Mouse (Mus musculus) forebrain, embryonic 15.5 days (tissue): ENCODE data around the gene Parva. TPM values are rescaled to one million over a fixed set of nuclear protein-coding genes. Genes with fewer than 3 reads are reported as not detected.

ENCODE experiments used
- ATAC-seq: fragments of 200-750 bp; cut with Nextera tagmentation; replicated peaks from 2 replicates; pipeline ENCODE4 v1.8.0; 2017; ENCODE audit warnings: mild to moderate bottlenecking, moderate TSS enrichment, moderate library complexity
- H3K27ac ChIP-seq: fragments of 300-500 bp; sonication (generic); replicated peaks from 2 replicates; pipeline ENCODE4 v1.5.1; 2015; ENCODE audit warnings: mild to moderate bottlenecking, inconsistent platforms
- H3K27me3 ChIP-seq: fragments of 300-500 bp; sonication (generic); 2 replicates; pipeline ENCODE4 v1.6.1; 2015; ENCODE audit warnings: inconsistent platforms
- H3K36me3 ChIP-seq: fragments of 300-500 bp; sonication (generic); 2 replicates; pipeline ENCODE4 v1.6.1; 2015; ENCODE audit warnings: mild to moderate bottlenecking, inconsistent platforms
- H3K4me1 ChIP-seq: fragments of 300-500 bp; sonication (generic); 2 replicates; pipeline ENCODE4 v1.6.1; 2015; ENCODE audit warnings: inconsistent platforms
- H3K4me2 ChIP-seq: fragments of 300-500 bp; sonication (generic); replicated peaks from 2 replicates; pipeline ENCODE4 v1.6.1; 2015; ENCODE audit warnings: mild to moderate bottlenecking, inconsistent platforms
- H3K4me3 ChIP-seq: fragments of 300-500 bp; sonication (generic); 2 replicates; pipeline ENCODE4 v1.5.1; 2015; ENCODE audit warnings: mild to moderate bottlenecking, inconsistent platforms
- H3K9ac ChIP-seq: fragments of 300-500 bp; sonication (generic); replicated peaks from 2 replicates; pipeline ENCODE4 v1.6.1; 2015; ENCODE audit warnings: mild to moderate bottlenecking, inconsistent platforms
- H3K9me3 ChIP-seq: fragments of 300-500 bp; sonication (generic); 2 replicates; pipeline ENCODE4 v1.6.1; 2016; ENCODE audit warnings: inconsistent platforms
- WGBS: fragments of 180-500 bp; shearing (Covaris S2); methylation state at CpG from one replicate; pipeline ENCODE4 v1.1.7; 2015; ENCODE audit warnings: mixed read lengths; 5-methylcytosine and 5-hydroxymethylcytosine counted together
- polyA plus RNA-seq: library from polyadenylated mRNA; unstranded; fragments of >200 nt; fragmentation: Nextera tagmentation; extraction: Ambion mirVana; gene quantifications from 2 replicates; pipeline ENCODE4 v1.2.1, GENCODE M21; 2015

The Parva gene
- polyA plus RNA-seq, 1 experiment from 2014 or later: 22.2 TPM

- H3K36me3 ChIP-seq: no peaks in the 10 kb centered on the region
- H3K9ac ChIP-seq: no peak overlapping the region
- no peaks in the 10 kb centered on the region for H3K27me3 ChIP-seq
- no peak overlapping the region for H3K27ac ChIP-seq
- H3K4me2 ChIP-seq: no peak overlapping the region
- 0 out of 2 replicates have a peak, but pooled peaks cover under 1% of the 10 kb centered on the region for H3K9me3 ChIP-seq
- 96% methylated on average over 3 of the region's 3 CpGs for WGBS
- peaks cover 12% of the 10 kb centered on the region for H3K4me1 ChIP-seq
- no peak overlapping the region for H3K4me3 ChIP-seq
- no peak for ATAC-seq
These were observed 12.5 kb downstream of the Parva start for GRCm38 (mm10) chr7:112439846-112440245.

GRCm38 (mm10) chr7:112444152-112444984 is 17.1 kb downstream of the Parva start:
- H3K4me1 ChIP-seq: peaks cover 18% of the 10 kb centered on the region
- H3K27me3 ChIP-seq: no peaks in the 10 kb centered on the region
- no peaks in the 10 kb centered on the region for H3K36me3 ChIP-seq
- no peak overlapping the region for H3K9ac ChIP-seq
- no peaks in the 10 kb centered on the region for H3K9me3 ChIP-seq
- peak; percentile 91 for ATAC-seq
- no peak overlapping the region for H3K4me2 ChIP-seq
- WGBS: 15% methylated on average over 12 of the region's 12 CpGs
- no peak overlapping the region for H3K27ac ChIP-seq
- no peak overlapping the region for H3K4me3 ChIP-seq

GRCm38 (mm10) chr7:112444985-112445367 is 17.7 kb downstream of the Parva start:
- Histone ChIP-seq H3K4me2 (no peak overlapping the region), H3K4me1 (peaks cover 18% of the 10 kb centered on the region), H3K9me3 (no peaks in the 10 kb centered on the region), H3K27ac (no peak overlapping the region), H3K27me3 (no peaks in the 10 kb centered on the region), H3K36me3 (no peaks in the 10 kb centered on the region), H3K9ac (no peak overlapping the region), H3K4me3 (no peak overlapping the region)
- ATAC-seq: peak; percentile 44; the same call in 1 of the 2 replicates
- WGBS: 26% methylated on average over 9 of the region's 9 CpGs

DNA sequence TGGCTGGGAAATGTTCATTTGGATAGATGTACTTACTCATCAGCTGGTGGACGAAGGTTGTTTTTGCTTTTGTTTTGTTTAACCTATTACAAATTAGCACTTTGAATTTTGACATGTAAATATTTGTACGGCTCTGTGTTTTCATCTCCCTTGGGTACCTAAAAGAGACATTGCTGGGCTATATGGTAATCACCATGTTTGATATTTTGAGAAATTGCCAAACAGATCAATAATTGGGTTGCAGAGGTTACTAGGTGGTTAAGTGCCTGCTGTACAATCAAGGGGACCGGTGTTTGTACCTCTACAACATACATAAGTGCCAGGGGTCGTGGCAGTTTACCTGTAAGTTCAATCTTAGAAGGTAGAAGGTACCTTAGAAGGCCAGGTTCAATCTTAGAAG is 19.2 kb downstream of the Parva start:
- H3K27me3 ChIP-seq: no peaks in the 10 kb centered on the region
- no peak overlapping the region for H3K9ac ChIP-seq
- no peaks in the 10 kb centered on the region for H3K9me3 ChIP-seq
- ATAC-seq: no peak
- peaks cover 17% of the 10 kb centered on the region for H3K4me1 ChIP-seq
- no peak overlapping the region for H3K27ac ChIP-seq
- WGBS: 90% methylated on average over 4 of the region's 4 CpGs
- no peaks in the 10 kb centered on the region for H3K36me3 ChIP-seq
- no peak overlapping the region for H3K4me2 ChIP-seq
- no peak overlapping the region for H3K4me3 ChIP-seq

- H3K27ac ChIP-seq: no peak overlapping the region
- H3K27me3 ChIP-seq: no peaks in the 10 kb centered on the region
- H3K4me2 ChIP-seq: no peak overlapping the region
- no peak overlapping the region for H3K4me3 ChIP-seq
- 80% methylated on average over 8 of the region's 8 CpGs for WGBS
- H3K4me1 ChIP-seq: peaks cover 10% of the 10 kb centered on the region
- H3K9ac ChIP-seq: no peak overlapping the region
- ATAC-seq: no peak
- H3K36me3 ChIP-seq: no peaks in the 10 kb centered on the region
- no peaks in the 10 kb centered on the region for H3K9me3 ChIP-seq
These were observed 22.8 kb downstream of the Parva start for GRCm38 (mm10) chr7:112449954-112450700.

DNA sequence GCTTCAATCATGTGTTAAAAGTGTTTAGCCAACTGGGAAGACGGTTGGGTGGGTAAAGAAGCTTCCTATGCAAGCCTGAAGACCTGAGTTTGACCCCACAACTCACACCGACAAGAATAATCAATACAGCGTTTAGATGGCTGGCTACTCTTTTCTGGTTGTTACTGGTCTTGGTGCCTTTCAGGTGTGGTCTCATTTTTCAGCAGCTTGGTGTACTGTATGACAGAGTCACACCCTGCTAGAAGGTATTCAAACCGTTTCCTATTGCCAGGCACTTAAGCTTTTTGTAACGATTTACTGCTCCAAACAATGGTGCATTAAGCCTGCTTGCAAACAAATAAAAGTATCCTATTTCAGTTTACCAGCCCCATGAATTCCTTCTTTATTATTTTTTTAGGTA is 25.2 kb downstream of the Parva start:
- Histone ChIP-seq H3K27me3 (no peaks in the 10 kb centered on the region), H3K36me3 (no peaks in the 10 kb centered on the region), H3K27ac (no peak overlapping the region), H3K4me3 (no peak overlapping the region), H3K4me2 (no peak overlapping the region), H3K4me1 (peaks cover 7% of the 10 kb centered on the region; the same call in 1 of the 2 replicates), H3K9me3 (no peaks in the 10 kb centered on the region), H3K9ac (no peak overlapping the region)
- WGBS: 58% methylated on average over 5 of the region's 5 CpGs
- no peak for ATAC-seq

- H3K4me1 ChIP-seq: peaks cover 7% of the 10 kb centered on the region; the same call in 1 of the 2 replicates
- H3K27me3 ChIP-seq: no peaks in the 10 kb centered on the region
- H3K36me3 ChIP-seq: no peaks in the 10 kb centered on the region
- H3K9me3 ChIP-seq: no peaks in the 10 kb centered on the region
- ATAC-seq: no peak
- H3K27ac ChIP-seq: no peak overlapping the region
- WGBS: 15% methylated on average over 3 of the region's 3 CpGs
- H3K4me3 ChIP-seq: no peak overlapping the region
- no peak overlapping the region for H3K9ac ChIP-seq
- no peak overlapping the region for H3K4me2 ChIP-seq
These were observed 26.5 kb downstream of the Parva start for GRCm38 (mm10) chr7:112453805-112454214.

DNA sequence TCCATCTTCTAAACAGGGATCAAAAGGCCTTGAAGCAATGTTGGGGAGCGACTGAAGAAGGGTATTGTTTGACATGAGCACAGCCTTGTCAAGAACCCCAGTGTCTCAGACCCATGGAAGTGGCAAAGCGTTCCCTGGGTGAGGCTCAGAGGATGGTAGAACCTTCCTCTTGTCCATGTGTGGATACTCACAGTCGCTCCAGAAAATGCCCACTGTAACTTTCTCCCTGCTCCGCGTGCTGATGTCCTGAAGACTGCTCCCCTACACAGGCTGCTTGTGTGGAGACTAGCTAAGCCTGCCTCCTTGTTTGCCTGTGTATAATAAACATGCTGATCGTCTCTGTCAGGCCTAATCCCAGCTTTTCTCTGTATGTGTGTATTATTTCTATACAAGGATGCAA is 27.1 kb downstream of the Parva start:
- H3K27ac ChIP-seq: no peak overlapping the region
- H3K9ac ChIP-seq: no peak overlapping the region
- H3K9me3 ChIP-seq: no peaks in the 10 kb centered on the region
- H3K36me3 ChIP-seq: no peaks in the 10 kb centered on the region
- ATAC-seq: no peak
- peaks cover 7% of the 10 kb centered on the region; the same call in 1 of the 2 replicates for H3K4me1 ChIP-seq
- H3K4me3 ChIP-seq: no peak overlapping the region
- H3K27me3 ChIP-seq: no peaks in the 10 kb centered on the region
- H3K4me2 ChIP-seq: no peak overlapping the region
- 59% methylated on average over 6 of the region's 6 CpGs for WGBS

DNA sequence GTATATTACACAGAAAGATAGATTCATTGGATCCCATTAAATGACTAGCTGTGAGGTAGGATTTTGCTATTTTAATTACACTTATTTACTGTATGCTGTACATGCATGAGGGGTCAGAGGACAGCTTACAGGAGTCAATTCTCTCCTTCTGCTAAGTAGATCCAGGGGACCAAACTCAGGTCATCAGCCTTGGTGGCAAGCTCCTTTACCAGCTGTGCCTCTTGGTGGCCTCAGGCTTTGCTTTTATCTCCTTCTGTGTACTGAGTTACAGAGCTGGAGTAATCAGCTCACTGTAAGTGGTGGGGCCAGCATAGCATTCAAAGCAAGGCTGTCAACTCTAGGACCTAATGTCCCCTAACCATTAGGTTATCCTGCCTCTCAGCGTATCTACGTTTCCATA is 27.6 kb downstream of the Parva start:
- Histone ChIP-seq H3K27me3 (no peaks in the 10 kb centered on the region), H3K36me3 (no peaks in the 10 kb centered on the region), H3K4me2 (no peak overlapping the region), H3K4me3 (no peak overlapping the region), H3K4me1 (peaks cover 7% of the 10 kb centered on the region; the same call in 1 of the 2 replicates), H3K27ac (no peak overlapping the region), H3K9ac (no peak overlapping the region), H3K9me3 (no peaks in the 10 kb centered on the region)
- 87% methylated on average over 2 of the region's 2 CpGs for WGBS
- no peak for ATAC-seq

GRCm38 (mm10) chr7:112455566-112456110 is 28.3 kb downstream of the Parva start:
- ATAC-seq: no peak
- H3K9ac ChIP-seq: no peak overlapping the region
- no peaks in the 10 kb centered on the region for H3K27me3 ChIP-seq
- no peak overlapping the region for H3K27ac ChIP-seq
- H3K4me3 ChIP-seq: no peak overlapping the region
- H3K36me3 ChIP-seq: no peaks in the 10 kb centered on the region
- H3K9me3 ChIP-seq: no peaks in the 10 kb centered on the region
- no peak overlapping the region for H3K4me2 ChIP-seq
- WGBS: 88% methylated on average over 5 of the region's 5 CpGs
- peaks cover 9% of the 10 kb centered on the region; the same call in 1 of the 2 replicates for H3K4me1 ChIP-seq

- H3K9ac ChIP-seq: no peak overlapping the region
- H3K9me3 ChIP-seq: no peaks in the 10 kb centered on the region
- no peak for ATAC-seq
- H3K36me3 ChIP-seq: no peaks in the 10 kb centered on the region
- no peaks in the 10 kb centered on the region for H3K27me3 ChIP-seq
- no peak overlapping the region for H3K27ac ChIP-seq
- peaks cover 11% of the 10 kb centered on the region; the same call in 1 of the 2 replicates for H3K4me1 ChIP-seq
- no peak overlapping the region for H3K4me2 ChIP-seq
- 96% methylated on average over 4 of the region's 4 CpGs for WGBS
- no peak overlapping the region for H3K4me3 ChIP-seq
These were observed 30.1 kb downstream of the Parva start for GRCm38 (mm10) chr7:112457373-112457772.

- Histone ChIP-seq H3K27ac (no peak overlapping the region), H3K4me1 (peaks cover 11% of the 10 kb centered on the region; the same call in 1 of the 2 replicates), H3K9ac (no peak overlapping the region), H3K9me3 (no peaks in the 10 kb centered on the region), H3K4me2 (no peak overlapping the region), H3K27me3 (no peaks in the 10 kb centered on the region), H3K36me3 (no peaks in the 10 kb centered on the region), H3K4me3 (no peak overlapping the region)
- no peak for ATAC-seq
- 80% methylated on average over 4 of the region's 4 CpGs for WGBS
These were observed 30.6 kb downstream of the Parva start for GRCm38 (mm10) chr7:112457920-112458319.
